Mouse (Mus musculus) ES-Bruce4 (cell line): ENCODE results near the gene Gm7029. TPM values are rescaled to one million over a fixed set of nuclear protein-coding genes. Genes with fewer than 3 reads are reported as not detected.
"Not testable (repeated sequence)": the region's sequence is repeated elsewhere in the genome, so short reads cannot be mapped to it uniquely, and the experiment has no call there.

ENCODE experiments used
- H3K27ac ChIP-seq: 2 replicates; pipeline ENCODE4 v1.5.1; 2012; ENCODE audit warnings: low read length, inconsistent platforms; ENCODE audit not compliant: insufficient read depth
- H3K27me3 ChIP-seq: 2 replicates; pipeline ENCODE4 v1.6.1; 2012; ENCODE audit warnings: mild to moderate bottlenecking, low read length, inconsistent platforms; ENCODE audit not compliant: control insufficient read depth, poor library complexity, insufficient read depth, severe bottlenecking
- H3K36me3 ChIP-seq: 2 replicates; pipeline ENCODE4 v1.6.1; 2012; ENCODE audit warnings: inconsistent platforms, mild to moderate bottlenecking, low read length, moderate library complexity; ENCODE audit not compliant: control insufficient read depth, poor library complexity, insufficient read depth, severe bottlenecking
- H3K4me1 ChIP-seq: one replicate; pipeline ENCODE4 v1.8.1; 2011; ENCODE audit warnings: low read length; ENCODE audit not compliant: control insufficient read depth, insufficient read depth
- H3K4me3 ChIP-seq: 2 replicates; pipeline ENCODE4 v1.5.1; 2011; ENCODE audit warnings: low read depth, mild to moderate bottlenecking, low read length
- H3K9ac ChIP-seq: 2 replicates; pipeline ENCODE4 v1.6.1; 2012; ENCODE audit warnings: low read depth, mild to moderate bottlenecking, inconsistent platforms; ENCODE audit not compliant: poor library complexity, severe bottlenecking
- H3K9me3 ChIP-seq: replicated peaks from 2 replicates; pipeline ENCODE4 v1.6.1; 2012; ENCODE audit warnings: mild to moderate bottlenecking, low read length, inconsistent platforms; ENCODE audit not compliant: control insufficient read depth, poor library complexity, insufficient read depth, severe bottlenecking
- CTCF ChIP-seq: IDR thresholded peaks from one replicate; pipeline ENCODE4 v1.8.1; 2011; ENCODE audit warnings: low read depth, low read length
- EP300 ChIP-seq: IDR thresholded peaks from 2 replicates; pipeline ENCODE4 v1.6.1; 2011; ENCODE audit warnings: low read depth, low read length; ENCODE audit not compliant: insufficient read depth
- POLR2A ChIP-seq: IDR thresholded peaks from one replicate; pipeline ENCODE4 v1.8.1; 2011; ENCODE audit warnings: low read length; ENCODE audit not compliant: insufficient read depth
- polyA plus RNA-seq: library from polyadenylated mRNA; stranded (reverse); fragments of >200 nt; gene quantifications from 2 replicates; pipeline ENCODE4 v1.2.4, GENCODE M21; 2011; ENCODE audit warnings: low read depth; ENCODE audit not compliant: missing spikeins, insufficient read depth, insufficient read length

The Gm7029 gene
- polyA plus RNA-seq, 1 experiment, result not detected

GRCm38 (mm10) chr17:33865330-33866030 lies 8.2 kb upstream of the Gm7029 start:
- Histone ChIP-seq H3K27ac (peak overlapping the region; percentile 8; the same call in 1 of the 2 replicates), H3K4me3 (peak overlapping the region; percentile 48), H3K9me3 (no peaks in the 10 kb centered on the region), H3K36me3 (no peaks in the 10 kb centered on the region), H3K4me1 (peaks cover 3% of the 10 kb centered on the region), H3K27me3 (no peaks in the 10 kb centered on the region), H3K9ac (peak overlapping the region; percentile 44; the same call in 1 of the 2 replicates)
- no peak for TF ChIP-seq POLR2A
- TF ChIP-seq EP300, result no peak
- peak; percentile 76 for TF ChIP-seq CTCF

GRCm38 (mm10) chr17:33874411-33874810 lies 774 bp downstream of the Gm7029 start:
- Histone ChIP-seq H3K9me3 (no peaks in the 10 kb centered on the region), H3K4me3 (no peak overlapping the region), H3K9ac (no peak overlapping the region), H3K27ac (no peak overlapping the region), H3K36me3 (peaks cover 16% of the 10 kb centered on the region), H3K27me3 (no peaks in the 10 kb centered on the region), H3K4me1 (no peaks in the 10 kb centered on the region)
- TF ChIP-seq POLR2A, result no peak
- TF ChIP-seq CTCF, result no peak
- TF ChIP-seq EP300, result no peak

- peak; percentile 45 for TF ChIP-seq CTCF
- peaks cover 27% of the 10 kb centered on the region for H3K36me3 ChIP-seq
- not testable (repeated sequence) for H3K27ac ChIP-seq
These were observed 2.2 kb downstream of the Gm7029 start for GRCm38 (mm10) chr17:33875797-33876196.

GRCm38 (mm10) chr17:33884320-33884719 lies 10.7 kb downstream of the Gm7029 start:
- not testable (repeated sequence) for H3K4me3 ChIP-seq, H3K27me3 ChIP-seq, H3K9me3 ChIP-seq, H3K27ac ChIP-seq, H3K4me1 ChIP-seq, H3K9ac ChIP-seq
- H3K36me3 ChIP-seq, result peaks cover 45% of the 10 kb centered on the region

More at GRCm38 (mm10) chr17:33875797-33876196, 2.2 kb downstream of the Gm7029 start:
- not testable (repeated sequence) for H3K4me1 ChIP-seq, H3K9me3 ChIP-seq, H3K27me3 ChIP-seq, H3K4me3 ChIP-seq, H3K9ac ChIP-seq

GRCm38 (mm10) chr17:33887802-33888201 lies 14.2 kb downstream of the Gm7029 start:
- H3K4me1 ChIP-seq, H3K27ac ChIP-seq, H3K9me3 ChIP-seq, H3K27me3 ChIP-seq, H3K4me3 ChIP-seq, H3K9ac ChIP-seq: not testable (repeated sequence)
- H3K36me3 ChIP-seq, result peaks cover 27% of the 10 kb centered on the region

GRCm38 (mm10) chr17:33888230-33888629 lies 14.6 kb downstream of the Gm7029 start:
- H3K27me3 ChIP-seq, H3K4me1 ChIP-seq, H3K27ac ChIP-seq, H3K4me3 ChIP-seq, H3K9me3 ChIP-seq, H3K9ac ChIP-seq: not testable (repeated sequence)
- H3K36me3 ChIP-seq, result peaks cover 27% of the 10 kb centered on the region

GRCm38 (mm10) chr17:33889941-33890532 lies 16.4 kb downstream of the Gm7029 start:
- not testable (repeated sequence) for H3K9me3 ChIP-seq, H3K27me3 ChIP-seq, H3K4me1 ChIP-seq
- H3K27ac ChIP-seq, result peak overlapping the region; percentile 23
- H3K9ac ChIP-seq, result peak overlapping the region; percentile 69
- peaks cover 20% of the 10 kb centered on the region for H3K36me3 ChIP-seq
- peak overlapping the region; percentile 70 for H3K4me3 ChIP-seq
